Mouse (Mus musculus): ENCODE data around the gene Tcp11x2. TPM values are rescaled to one million over a fixed set of nuclear protein-coding genes. Genes with fewer than 3 reads are reported as not detected.
A peak's percentile ranks its signal among the peaks of the same experiment; 100 is the strongest.

Tcp11x2 gene
- not detected for total RNA-seq (2021)

- no peak for DNase-seq
Measured at GRCm38 (mm10) chrX:135693633-135694032, at the start of gene Tcp11x2. TSS of gene Tcp11x2 (minus strand) at chrX:135693790.

- DNase-seq, result no peak
Measured at GRCm38 (mm10) chrX:135743056-135743355, 49.4 kb upstream of the Tcp11x2 start.

- DNase-seq, result peak; percentile 85 to 87
Measured at GRCm38 (mm10) chrX:135742304-135743055, 48.9 kb upstream of the Tcp11x2 start, which contains the start of the genes Armcx5 and Gprasp1. TSS of gene Armcx5 (plus strand) at chrX:135742733. TSS of gene Gprasp1 (plus strand) at chrX:135742733.

GRCm38 (mm10) chrX:135738730-135739520, 45.3 kb upstream of the Tcp11x2 start:
- no peak for DNase-seq

GRCm38 (mm10) chrX:135725161-135725560, 31.6 kb upstream of the Tcp11x2 start, which contains the start of gene Tmsb15a:
TSS of gene Tmsb15a (minus strand) at chrX:135725261.
- no peak for DNase-seq

GRCm38 (mm10) chrX:135712845-135713244, 19.3 kb upstream of the Tcp11x2 start:
- no peak for DNase-seq

- no peak for DNase-seq
Measured at GRCm38 (mm10) chrX:135704349-135704748, 10.8 kb upstream of the Tcp11x2 start.

GRCm38 (mm10) chrX:135703111-135703510, 9.5 kb upstream of the Tcp11x2 start:
- DNase-seq, result no peak

GRCm38 (mm10) chrX:135687802-135688201, 5.8 kb downstream of the Tcp11x2 start:
- no peak for DNase-seq

- DNase-seq, result no peak
Measured at GRCm38 (mm10) chrX:135681858-135682257, 11.7 kb downstream of the Tcp11x2 start.

- DNase-seq, result peak; percentile 14 to 25
Measured at GRCm38 (mm10) chrX:135652173-135652772, 41.3 kb downstream of the Tcp11x2 start.

- no peak for DNase-seq
Measured at GRCm38 (mm10) chrX:135627605-135628004, 66.0 kb downstream of the Tcp11x2 start, which contains the start of gene Prame. TSS of gene Prame (minus strand) at chrX:135627705.

Other genes with a start within 250 kb of the Tcp11x2 start
- not detected for gene AV320801, start 199.2 kb downstream of the Tcp11x2 start, total RNA-seq (2021)
- gene Nxf7, start 95.0 kb downstream of the Tcp11x2 start, total RNA-seq (2021), result not detected
- not detected for gene Prame, start 66.1 kb downstream of the Tcp11x2 start, total RNA-seq (2021)
- not detected for gene Tmsb15a, start 31.5 kb upstream of the Tcp11x2 start, total RNA-seq (2021)
- gene Armcx5, start 48.9 kb upstream of the Tcp11x2 start, total RNA-seq (2021), result 10 to 100 TPM; 22.7 to 23.9 TPM
- 100 to 1,000 TPM; 316 to 323 TPM for gene Gprasp1, start 48.9 kb upstream of the Tcp11x2 start, total RNA-seq (2021)
- gene Bhlhb9, start 103.8 kb upstream of the Tcp11x2 start, total RNA-seq (2021), result 10 to 100 TPM; 72.2 to 76.5 TPM
- 100 to 1,000 TPM; 187 to 189 TPM for gene Gprasp2, start 145.2 kb upstream of the Tcp11x2 start, total RNA-seq (2021)